Mouse (Mus musculus) liver, embryonic 16.5 days (tissue): ENCODE data around the gene Cacna2d3. TPM values are rescaled to one million over a fixed set of nuclear protein-coding genes. Genes with fewer than 3 reads are reported as not detected.

Source experiments
- ATAC-seq: fragments of 200-750 bp; cut with Nextera tagmentation; 2 replicates; pipeline ENCODE4 v1.8.0; 2017; ENCODE audit warnings: low read depth, mild to moderate bottlenecking, moderate number of reproducible peaks, moderate library complexity
- H3K27ac ChIP-seq: fragments of 300-500 bp; sonication (generic); 2 replicates; pipeline ENCODE4 v1.5.1; 2014; ENCODE audit warnings: mild to moderate bottlenecking, low read length
- H3K27me3 ChIP-seq: fragments of 300-500 bp; sonication (generic); 2 replicates; pipeline ENCODE4 v1.6.1; 2014; ENCODE audit warnings: low read depth, low read length, mixed read lengths; ENCODE audit not compliant: control insufficient read depth, insufficient read depth
- H3K36me3 ChIP-seq: fragments of 300-500 bp; sonication (generic); 2 replicates; pipeline ENCODE4 v1.6.1; 2014; ENCODE audit warnings: mild to moderate bottlenecking; ENCODE audit not compliant: control insufficient read depth, insufficient read depth
- H3K4me1 ChIP-seq: fragments of 300-500 bp; sonication (generic); 2 replicates; pipeline ENCODE4 v1.6.1; 2014; ENCODE audit warnings: low read depth, low read length, mixed read lengths; ENCODE audit not compliant: control insufficient read depth
- H3K4me2 ChIP-seq: fragments of 300-500 bp; sonication (generic); 2 replicates; pipeline ENCODE4 v1.6.1; 2014; ENCODE audit warnings: low read depth, low read length, mixed read lengths
- H3K4me3 ChIP-seq: fragments of 300-500 bp; sonication (generic); 2 replicates; pipeline ENCODE4 v1.5.1; 2014; ENCODE audit warnings: low read depth, mild to moderate bottlenecking, low read length
- H3K9ac ChIP-seq: fragments of 300-500 bp; sonication (generic); 2 replicates; pipeline ENCODE4 v1.6.1; 2014; ENCODE audit warnings: low read depth, low read length
- H3K9me3 ChIP-seq: fragments of 300-500 bp; sonication (generic); replicated peaks from 2 replicates; pipeline ENCODE4 v1.6.1; 2016; ENCODE audit warnings: low read length; ENCODE audit not compliant: control insufficient read depth
- whole genome bisulfite sequencing: fragments of 180-500 bp; shearing (Covaris S2); extraction: QIAGEN DNeasy Blood & Tissue Kit; methylation state at CpG from one replicate; pipeline ENCODE4 v1.1.7; 2014; ENCODE audit not compliant: insufficient replicate concordance; 5-methylcytosine and 5-hydroxymethylcytosine counted together
- polyA plus RNA-seq: library from polyadenylated mRNA; unstranded; fragments of >200 nt; fragmentation: Nextera tagmentation; extraction: Ambion mirVana; gene quantifications from 2 replicates; pipeline ENCODE4 v1.2.1, GENCODE M21; 2015

Cacna2d3 gene
- polyA plus RNA-seq, 1 experiment from 2014 or later = 0.02 TPM

DNA sequence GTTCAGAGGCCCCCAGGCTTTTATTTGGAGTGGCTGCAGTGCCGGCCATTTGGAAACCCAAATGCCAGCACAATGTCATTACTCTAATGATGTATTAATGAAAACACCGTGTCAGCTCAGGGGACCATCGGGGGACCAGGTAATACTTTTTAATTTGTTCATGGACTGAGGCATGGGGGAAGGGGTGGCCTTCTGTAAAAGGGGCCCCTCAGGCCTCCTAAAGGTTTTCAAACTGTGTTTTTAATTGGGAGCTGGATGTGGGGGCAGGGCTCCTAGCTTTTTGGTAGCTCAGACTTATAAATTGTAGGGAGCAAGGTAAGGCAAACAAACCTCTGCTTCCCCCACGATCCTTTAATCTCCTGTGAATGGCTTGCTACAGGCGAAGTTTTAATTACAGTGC, 749.0 kb downstream of the Cacna2d3 start:
- Histone ChIP-seq H3K9ac (no peak overlapping the region), H3K4me2 (no peak overlapping the region), H3K27me3 (no peaks in the 10 kb centered on the region), H3K9me3 (no peaks in the 10 kb centered on the region), H3K4me3 (no peak overlapping the region), H3K36me3 (no peaks in the 10 kb centered on the region), H3K27ac (no peak overlapping the region), H3K4me1 (no peaks in the 10 kb centered on the region)
- WGBS = 61% methylated on average over 5 of the region's 5 CpGs
- ATAC-seq = no peak

- H3K36me3 ChIP-seq = no peaks in the 10 kb centered on the region
- no peak overlapping the region for H3K4me2 ChIP-seq
- ATAC-seq = no peak
- no peaks in the 10 kb centered on the region for H3K4me1 ChIP-seq
- no peaks in the 10 kb centered on the region for H3K27me3 ChIP-seq
- H3K9ac ChIP-seq = no peak overlapping the region
- H3K27ac ChIP-seq = no peak overlapping the region
- no peaks in the 10 kb centered on the region for H3K9me3 ChIP-seq
- 65% methylated on average over 4 of the region's 4 CpGs for WGBS
- H3K4me3 ChIP-seq = no peak overlapping the region
These were observed 752.4 kb downstream of the Cacna2d3 start for GRCm38 (mm10) chr14:28969247-28969646.

DNA sequence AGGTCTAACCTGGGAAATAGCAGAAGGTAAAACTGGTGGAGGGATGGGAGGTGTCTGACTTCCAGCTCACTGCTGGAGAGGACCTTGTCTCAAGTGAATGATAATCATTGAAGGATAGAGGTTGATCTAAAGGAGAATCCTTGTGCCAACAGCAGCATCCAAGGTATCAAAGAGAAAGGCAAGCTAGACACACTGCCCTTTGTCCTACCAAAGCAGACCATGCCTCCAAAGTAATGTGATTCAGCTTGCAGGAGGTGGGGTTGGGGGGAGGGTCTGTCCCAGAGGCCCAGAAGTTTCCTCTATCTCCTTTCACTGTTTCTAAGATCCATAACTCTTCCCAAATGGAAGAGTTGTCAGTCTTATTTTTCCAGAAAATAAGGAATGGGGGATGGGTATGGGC, 754.8 kb downstream of the Cacna2d3 start:
- Histone ChIP-seq H3K4me1 (no peaks in the 10 kb centered on the region), H3K27ac (no peak overlapping the region), H3K27me3 (no peaks in the 10 kb centered on the region), H3K9me3 (no peaks in the 10 kb centered on the region), H3K36me3 (no peaks in the 10 kb centered on the region), H3K4me2 (no peak overlapping the region), H3K9ac (no peak overlapping the region), H3K4me3 (no peak overlapping the region)
- no peak for ATAC-seq

DNA sequence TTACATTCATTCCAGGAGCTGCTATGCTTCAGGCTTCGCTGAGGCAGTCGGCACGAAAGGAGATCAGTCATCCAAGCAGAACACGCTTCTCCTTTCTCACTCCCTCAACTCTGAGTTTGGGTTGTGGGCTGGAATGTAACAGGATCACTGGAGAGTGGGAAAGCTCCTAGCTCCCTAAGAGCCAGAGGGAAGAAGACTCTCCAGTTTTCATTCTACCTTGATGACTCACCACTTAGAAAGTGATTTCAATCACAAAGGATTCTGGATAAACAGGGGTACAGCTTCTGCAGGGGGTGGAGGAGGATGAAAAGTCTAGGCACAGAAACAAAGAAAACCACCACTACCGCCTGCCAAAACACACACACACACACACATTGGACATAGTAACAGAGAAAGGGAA, 760.3 kb downstream of the Cacna2d3 start:
- Histone ChIP-seq H3K9ac (no peak overlapping the region), H3K27ac (no peak overlapping the region), H3K4me1 (no peaks in the 10 kb centered on the region), H3K4me2 (no peak overlapping the region), H3K9me3 (no peaks in the 10 kb centered on the region), H3K36me3 (no peaks in the 10 kb centered on the region), H3K4me3 (no peak overlapping the region), H3K27me3 (no peaks in the 10 kb centered on the region)
- ATAC-seq = no peak
- WGBS = 53% methylated on average over 5 of the region's 5 CpGs

- H3K4me3 ChIP-seq = no peak overlapping the region
- H3K4me1 ChIP-seq = no peaks in the 10 kb centered on the region
- no peak for ATAC-seq
- no peaks in the 10 kb centered on the region for H3K27me3 ChIP-seq
- H3K9ac ChIP-seq = no peak overlapping the region
- H3K9me3 ChIP-seq = no peaks in the 10 kb centered on the region
- 38% methylated on average over 3 of the region's 3 CpGs for WGBS
- H3K36me3 ChIP-seq = no peaks in the 10 kb centered on the region
- H3K4me2 ChIP-seq = no peak overlapping the region
- no peak overlapping the region for H3K27ac ChIP-seq
These were observed 762.6 kb downstream of the Cacna2d3 start for GRCm38 (mm10) chr14:28959042-28959441.

DNA sequence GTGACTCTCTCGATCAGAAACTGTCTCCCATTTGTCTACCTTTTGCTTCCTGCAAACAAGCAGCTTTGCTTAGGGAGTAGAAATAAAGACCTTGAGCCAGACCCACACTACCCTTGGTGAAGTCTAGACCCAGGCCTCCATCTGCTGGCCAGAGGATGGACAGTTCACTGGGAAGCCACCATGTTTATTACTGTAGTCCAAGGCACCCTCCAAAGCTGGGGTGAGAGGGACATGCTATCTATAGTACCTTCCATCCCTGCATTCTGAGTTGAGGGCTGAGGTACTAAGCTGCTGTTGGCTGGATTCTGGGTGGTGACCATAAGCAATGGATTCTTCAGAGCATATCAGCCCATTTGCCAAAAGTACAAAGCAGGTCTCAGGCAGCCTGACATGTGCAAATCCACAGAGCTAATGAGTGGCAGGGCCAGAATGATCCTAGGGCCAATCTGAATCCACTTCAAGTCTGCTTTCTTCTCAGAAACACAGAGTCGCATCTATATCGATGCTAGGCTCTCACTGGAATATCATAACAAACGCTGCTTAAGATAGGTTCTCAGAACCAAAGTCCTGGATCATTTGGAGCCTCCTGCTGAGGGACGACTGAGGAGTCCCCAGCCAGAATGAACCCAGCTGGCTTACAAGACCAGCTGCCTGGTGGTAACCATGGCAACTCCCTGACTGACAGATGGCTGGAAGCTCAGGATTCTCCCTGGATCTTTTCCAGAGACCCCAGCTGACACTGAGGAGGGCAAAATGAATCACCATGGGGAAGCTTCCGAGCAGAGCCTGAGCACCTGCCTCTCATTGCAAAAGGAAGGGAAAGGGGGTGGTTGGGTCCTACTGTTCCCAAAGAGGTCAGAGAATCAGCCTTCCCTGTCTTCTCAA, 763.3 kb downstream of the Cacna2d3 start:
- no peak overlapping the region for H3K9ac ChIP-seq
- no peak for ATAC-seq
- no peak overlapping the region for H3K4me2 ChIP-seq
- 27% methylated on average over 6 of the region's 6 CpGs for WGBS
- no peaks in the 10 kb centered on the region for H3K36me3 ChIP-seq
- no peak overlapping the region for H3K4me3 ChIP-seq
- H3K27me3 ChIP-seq = no peaks in the 10 kb centered on the region
- no peaks in the 10 kb centered on the region for H3K4me1 ChIP-seq
- no peaks in the 10 kb centered on the region for H3K9me3 ChIP-seq
- no peak overlapping the region for H3K27ac ChIP-seq

DNA sequence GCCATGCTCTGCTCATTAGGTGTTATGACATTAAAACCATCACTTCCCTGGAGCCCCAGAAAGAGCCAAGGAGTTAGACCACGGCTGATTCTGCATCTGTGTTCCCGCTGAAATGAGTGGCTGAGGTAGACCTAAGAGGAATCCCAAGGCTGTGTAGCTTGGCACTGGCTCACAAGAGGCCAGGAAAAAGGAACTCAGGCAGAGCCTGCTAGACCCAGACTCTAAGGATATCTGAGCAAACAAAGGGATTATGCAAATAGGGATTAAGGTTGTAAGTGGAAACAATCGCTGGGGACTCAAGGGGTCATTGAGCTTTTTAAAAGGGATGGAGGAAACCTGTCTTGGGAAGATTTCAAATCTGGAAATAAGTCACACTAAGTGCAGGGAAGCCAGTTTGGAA, 766.5 kb downstream of the Cacna2d3 start:
- no peak overlapping the region for H3K9ac ChIP-seq
- H3K27me3 ChIP-seq = no peaks in the 10 kb centered on the region
- H3K4me3 ChIP-seq = no peak overlapping the region
- no peaks in the 10 kb centered on the region for H3K36me3 ChIP-seq
- WGBS = 9% methylated on average over 3 of the region's 3 CpGs
- no peaks in the 10 kb centered on the region for H3K9me3 ChIP-seq
- H3K4me2 ChIP-seq = no peak overlapping the region
- ATAC-seq = no peak
- no peak overlapping the region for H3K27ac ChIP-seq
- H3K4me1 ChIP-seq = no peaks in the 10 kb centered on the region

GRCm38 (mm10) chr14:28954588-28954987, 767.1 kb downstream of the Cacna2d3 start:
- Histone ChIP-seq H3K9ac (no peak overlapping the region), H3K4me2 (no peak overlapping the region), H3K4me3 (no peak overlapping the region), H3K27me3 (no peaks in the 10 kb centered on the region), H3K27ac (no peak overlapping the region), H3K36me3 (no peaks in the 10 kb centered on the region), H3K4me1 (no peaks in the 10 kb centered on the region), H3K9me3 (no peaks in the 10 kb centered on the region)
- ATAC-seq = no peak
- WGBS = 41% methylated on average over 3 of the region's 3 CpGs

- H3K9me3 ChIP-seq = no peaks in the 10 kb centered on the region
- no peaks in the 10 kb centered on the region for H3K36me3 ChIP-seq
- WGBS = 45% methylated on average over 6 of the region's 6 CpGs
- H3K4me1 ChIP-seq = no peaks in the 10 kb centered on the region
- H3K27me3 ChIP-seq = no peaks in the 10 kb centered on the region
- H3K4me2 ChIP-seq = no peak overlapping the region
- ATAC-seq = no peak
- no peak overlapping the region for H3K9ac ChIP-seq
- no peak overlapping the region for H3K27ac ChIP-seq
- no peak overlapping the region for H3K4me3 ChIP-seq
These were observed 767.6 kb downstream of the Cacna2d3 start for GRCm38 (mm10) chr14:28954086-28954485.
